Mouse (Mus musculus) thymus, adult 2 months (tissue): Measurements from ENCODE around the gene Ptprd. TPM values are rescaled to one million over a fixed set of nuclear protein-coding genes. Genes with fewer than 3 reads are reported as not detected.

Source experiments
- DNase-seq: peaks from one replicate; pipeline ENCODE4 v3.0.0; 2021
- H3K27ac ChIP-seq: fragments of 200-500 bp; 2 replicates; pipeline ENCODE4 v1.5.1; 2012; ENCODE audit warnings: low read length, control low read depth; ENCODE audit not compliant: control insufficient read depth, insufficient read depth
- H3K27me3 ChIP-seq: fragments of 200-500 bp; 2 replicates; pipeline ENCODE4 v1.6.1; 2012; ENCODE audit warnings: mild to moderate bottlenecking, low read length, moderate library complexity, mixed read lengths; ENCODE audit not compliant: control insufficient read depth, insufficient read depth
- H3K36me3 ChIP-seq: fragments of 200-500 bp; 2 replicates; pipeline ENCODE4 v1.6.1; 2012; ENCODE audit warnings: mild to moderate bottlenecking, low read length, moderate library complexity; ENCODE audit not compliant: control insufficient read depth, insufficient read depth
- H3K4me1 ChIP-seq: fragments of 200-500 bp; replicated peaks from 2 replicates; pipeline ENCODE4 v1.6.1; 2012; ENCODE audit warnings: low read length; ENCODE audit not compliant: control insufficient read depth, insufficient read depth
- H3K4me3 ChIP-seq: fragments of 200-500 bp; 2 replicates; pipeline ENCODE4 v1.5.1; 2012; ENCODE audit warnings: mild to moderate bottlenecking, low read length, control low read depth, moderate library complexity; ENCODE audit not compliant: control insufficient read depth, insufficient read depth
- CTCF ChIP-seq: fragments of 200-500 bp; IDR thresholded peaks from 2 replicates; pipeline ENCODE4 v1.5.1; 2012; ENCODE audit warnings: mild to moderate bottlenecking, control low read depth, low read length, moderate library complexity, borderline replicate concordance; ENCODE audit not compliant: control insufficient read depth, poor library complexity, insufficient read depth; ENCODE audit errors: extremely low read depth
- POLR2A ChIP-seq: fragments of 200-500 bp; IDR thresholded peaks from 2 replicates; pipeline ENCODE4 v1.6.1; 2012; ENCODE audit warnings: mild to moderate bottlenecking, low read length, control low read depth, moderate library complexity; ENCODE audit not compliant: control insufficient read depth, poor library complexity, insufficient read depth; ENCODE audit errors: extremely low read depth
- WGBS: fragments of 180-500 bp; shearing (Covaris S2); methylation state at CpG from one replicate; pipeline ENCODE4 v1.1.7; 2018; 5-methylcytosine and 5-hydroxymethylcytosine counted together
- polyA plus RNA-seq: library from polyadenylated mRNA; depleted of rRNA; stranded (reverse); fragments of >200 nt; gene quantifications from 2 replicates; pipeline ENCODE4 v1.2.3, GENCODE M21; 2012

The Ptprd gene
- polyA plus RNA-seq, 1 experiment, result 1.0 TPM

GRCm38 (mm10) chr4:76192031-76192430, 2019.7 kb downstream of the Ptprd start:
- TF ChIP-seq POLR2A (no peak), CTCF (no peak)
- H3K36me3 ChIP-seq, result no peaks in the 10 kb centered on the region
- DNase-seq, result no peak
- WGBS, result 95% methylated on average over 1 of the region's 1 CpGs
- H3K4me3 ChIP-seq, result no peak overlapping the region
- no peaks in the 10 kb centered on the region for H3K4me1 ChIP-seq
- no peaks in the 10 kb centered on the region for H3K27me3 ChIP-seq
- H3K27ac ChIP-seq, result no peak overlapping the region

GRCm38 (mm10) chr4:76190788-76191187, 2021.0 kb downstream of the Ptprd start:
- Histone ChIP-seq H3K4me3 (no peak overlapping the region), H3K27ac (no peak overlapping the region), H3K27me3 (no peaks in the 10 kb centered on the region), H3K36me3 (no peaks in the 10 kb centered on the region), H3K4me1 (no peaks in the 10 kb centered on the region)
- DNase-seq, result no peak
- WGBS, result 53% methylated on average over 1 of the region's 1 CpGs
- no peak for TF ChIP-seq POLR2A
- TF ChIP-seq CTCF, result no peak

GRCm38 (mm10) chr4:76183095-76183494, 2028.7 kb downstream of the Ptprd start:
- H3K4me1 ChIP-seq, result no peaks in the 10 kb centered on the region
- TF ChIP-seq CTCF (no peak), POLR2A (no peak)
- no peak overlapping the region for H3K4me3 ChIP-seq
- 85% methylated on average over 3 of the region's 3 CpGs for WGBS
- DNase-seq, result no peak
- H3K36me3 ChIP-seq, result no peaks in the 10 kb centered on the region
- no peak overlapping the region for H3K27ac ChIP-seq
- H3K27me3 ChIP-seq, result no peaks in the 10 kb centered on the region

GRCm38 (mm10) chr4:76179497-76179896, 2032.3 kb downstream of the Ptprd start:
- H3K4me1 ChIP-seq, result no peaks in the 10 kb centered on the region
- H3K4me3 ChIP-seq, result no peak overlapping the region
- H3K27me3 ChIP-seq, result no peaks in the 10 kb centered on the region
- H3K36me3 ChIP-seq, result no peaks in the 10 kb centered on the region
- TF ChIP-seq POLR2A, result no peak
- TF ChIP-seq CTCF, result no peak
- 91% methylated on average over 8 of the region's 8 CpGs for WGBS
- DNase-seq, result no peak
- H3K27ac ChIP-seq, result no peak overlapping the region

GRCm38 (mm10) chr4:76175086-76175485, 2036.7 kb downstream of the Ptprd start:
- Histone ChIP-seq H3K27ac (no peak overlapping the region), H3K4me3 (no peak overlapping the region), H3K27me3 (no peaks in the 10 kb centered on the region), H3K4me1 (no peaks in the 10 kb centered on the region), H3K36me3 (no peaks in the 10 kb centered on the region)
- 87% methylated on average over 1 of the region's 1 CpGs for WGBS
- DNase-seq, result no peak
- TF ChIP-seq CTCF, result no peak
- no peak for TF ChIP-seq POLR2A

- H3K4me3 ChIP-seq, result no peak overlapping the region
- H3K4me1 ChIP-seq, result no peaks in the 10 kb centered on the region
- 86% methylated on average over 1 of the region's 1 CpGs for whole genome bisulfite sequencing
- H3K27me3 ChIP-seq, result no peaks in the 10 kb centered on the region
- TF ChIP-seq POLR2A (no peak), CTCF (no peak)
- DNase-seq, result no peak
- H3K36me3 ChIP-seq, result no peaks in the 10 kb centered on the region
- H3K27ac ChIP-seq, result no peak overlapping the region
Observed at GRCm38 (mm10) chr4:76155750-76156149, 2056.0 kb downstream of the Ptprd start.

- no peak for TF ChIP-seq CTCF
- no peak for TF ChIP-seq POLR2A
- 66% methylated on average over 2 of the region's 2 CpGs for WGBS
Observed at GRCm38 (mm10) chr4:76154190-76154589, 2057.6 kb downstream of the Ptprd start.

More at GRCm38 (mm10) chr4:76154190-76154589, 2057.6 kb downstream of the Ptprd start:
- no peak for DNase-seq
- no peaks in the 10 kb centered on the region for H3K36me3 ChIP-seq
- H3K27me3 ChIP-seq, result no peaks in the 10 kb centered on the region
- H3K27ac ChIP-seq, result no peak overlapping the region
- no peak overlapping the region for H3K4me3 ChIP-seq
- no peaks in the 10 kb centered on the region for H3K4me1 ChIP-seq
